Mouse (Mus musculus): ENCODE measurements at regions not wholly inside any gene's neighbourhood (a gene's known extent, or its start where the extent isn't known, plus 50 kb on each side); places are given as distances from the start of the nearest gene placed in this dataset.

DNA sequence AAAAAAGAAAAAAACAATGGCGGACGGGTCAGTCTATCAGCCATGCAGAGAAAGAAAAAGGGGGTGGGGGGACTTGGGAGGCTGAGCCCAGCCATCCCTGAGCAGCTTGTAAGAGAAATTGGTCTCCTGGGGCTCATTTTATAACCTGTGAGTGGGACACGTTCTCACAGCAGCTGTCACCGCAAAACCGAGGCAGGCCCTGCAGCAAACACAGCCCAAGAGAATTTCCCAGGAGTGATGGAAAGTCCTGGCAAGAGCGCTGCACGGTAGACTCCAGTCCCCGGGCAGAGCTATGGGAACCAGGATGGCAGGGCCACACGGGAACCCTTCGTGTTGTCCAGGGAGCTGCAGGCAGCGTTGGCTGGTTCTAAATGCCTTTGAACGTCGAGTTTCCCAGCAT is 159.3 kb downstream of the Suds3 start:
- H3K27me3 ChIP-seq (ENCODE audit: control insufficient read depth, insufficient read depth, low read length), result no peaks in the 10 kb centered on the region
- H3K36me3 ChIP-seq (ENCODE audit: control insufficient read depth, insufficient read depth, low read length), result no peaks in the 10 kb centered on the region
- no peak overlapping the region for H3K27ac ChIP-seq (ENCODE audit: control insufficient read depth, insufficient read depth, low read depth, low read length)
- no peak for TF ChIP-seq CTCF (IDR thresholded peaks at IDR 0.05; ENCODE audit: control insufficient read depth, insufficient read depth, insufficient replicate concordance, low read depth, low read length)
- no peak for TF ChIP-seq POLR2A (IDR thresholded peaks at IDR 0.05; ENCODE audit: control insufficient read depth, low read depth, low read length)
- H3K4me3 ChIP-seq (ENCODE audit: control insufficient read depth, low read depth, low read length), result no peak overlapping the region
- peaks cover 4% of the 10 kb centered on the region for H3K4me1 ChIP-seq (ENCODE audit: control insufficient read depth, insufficient read depth, low read length)

- no peaks in the 10 kb centered on the region for H3K36me3 ChIP-seq (ENCODE audit: control insufficient read depth, insufficient read depth, low read length)
- H3K27me3 ChIP-seq (ENCODE audit: control insufficient read depth, insufficient read depth, low read length), result no peaks in the 10 kb centered on the region
- H3K4me3 ChIP-seq (ENCODE audit: control insufficient read depth, low read depth, low read length), result no peak overlapping the region
- H3K4me1 ChIP-seq (ENCODE audit: control insufficient read depth, insufficient read depth, low read length), result no peaks in the 10 kb centered on the region
- TF ChIP-seq POLR2A (IDR thresholded peaks at IDR 0.05; ENCODE audit: control insufficient read depth, low read depth, low read length) (no peak), CTCF (IDR thresholded peaks at IDR 0.05; ENCODE audit: control insufficient read depth, insufficient read depth, insufficient replicate concordance, low read depth, low read length) (no peak)
- H3K27ac ChIP-seq (ENCODE audit: control insufficient read depth, insufficient read depth, low read depth, low read length), result no peak overlapping the region
Observed at GRCm38 (mm10) chr5:116950280-116950881, 165.5 kb downstream of the Suds3 start.

GRCm38 (mm10) chr5:116934585-116934984 is 181.3 kb downstream of the Suds3 start:
- Histone ChIP-seq H3K4me3 (ENCODE audit: control insufficient read depth, low read depth, low read length) (no peak overlapping the region), H3K4me1 (ENCODE audit: control insufficient read depth, insufficient read depth, low read length) (no peaks in the 10 kb centered on the region), H3K27me3 (ENCODE audit: control insufficient read depth, insufficient read depth, low read length) (no peaks in the 10 kb centered on the region), H3K27ac (ENCODE audit: control insufficient read depth, insufficient read depth, low read depth, low read length) (no peak overlapping the region), H3K36me3 (ENCODE audit: control insufficient read depth, insufficient read depth, low read length) (no peaks in the 10 kb centered on the region)
- TF ChIP-seq POLR2A (IDR thresholded peaks at IDR 0.05; ENCODE audit: control insufficient read depth, low read depth, low read length) (no peak), CTCF (IDR thresholded peaks at IDR 0.05; ENCODE audit: control insufficient read depth, insufficient read depth, insufficient replicate concordance, low read depth, low read length) (no peak)

DNA sequence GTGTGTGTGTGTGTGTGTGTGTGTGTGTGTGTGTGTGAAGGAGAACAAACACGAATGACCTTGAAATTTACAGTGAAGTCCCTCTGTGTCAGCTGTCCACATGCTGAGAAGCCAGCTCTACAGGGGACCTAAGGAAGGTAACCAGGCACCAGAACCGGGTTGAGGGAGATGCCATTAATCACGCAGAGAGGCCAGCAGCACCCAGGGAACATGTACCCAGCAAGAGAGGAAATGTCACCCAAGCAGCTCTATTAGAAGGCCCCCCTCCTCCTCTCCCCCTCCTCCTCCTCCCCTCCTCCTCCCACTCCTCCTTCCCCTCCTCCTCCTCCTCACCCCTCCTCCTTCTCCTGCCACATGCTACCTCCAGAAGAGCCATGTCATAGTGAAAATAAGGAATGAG is 181.8 kb downstream of the Suds3 start:
- Histone ChIP-seq H3K36me3 (ENCODE audit: control insufficient read depth, insufficient read depth, low read length) (no peaks in the 10 kb centered on the region), H3K27ac (ENCODE audit: control insufficient read depth, insufficient read depth, low read depth, low read length) (no peak overlapping the region), H3K4me3 (ENCODE audit: control insufficient read depth, low read depth, low read length) (no peak overlapping the region), H3K4me1 (ENCODE audit: control insufficient read depth, insufficient read depth, low read length) (no peaks in the 10 kb centered on the region), H3K27me3 (ENCODE audit: control insufficient read depth, insufficient read depth, low read length) (no peaks in the 10 kb centered on the region)
- no peak for TF ChIP-seq POLR2A (IDR thresholded peaks at IDR 0.05; ENCODE audit: control insufficient read depth, low read depth, low read length)

GRCm38 (mm10) chr5:116933105-116933504 is 182.8 kb downstream of the Suds3 start:
- Histone ChIP-seq H3K4me3 (ENCODE audit: control insufficient read depth, low read depth, low read length) (no peak overlapping the region), H3K27me3 (ENCODE audit: control insufficient read depth, insufficient read depth, low read length) (no peaks in the 10 kb centered on the region), H3K36me3 (ENCODE audit: control insufficient read depth, insufficient read depth, low read length) (no peaks in the 10 kb centered on the region), H3K4me1 (ENCODE audit: control insufficient read depth, insufficient read depth, low read length) (no peaks in the 10 kb centered on the region), H3K27ac (ENCODE audit: control insufficient read depth, insufficient read depth, low read depth, low read length) (no peak overlapping the region)
- TF ChIP-seq POLR2A (IDR thresholded peaks at IDR 0.05; ENCODE audit: control insufficient read depth, low read depth, low read length), result no peak
- TF ChIP-seq CTCF (IDR thresholded peaks at IDR 0.05; ENCODE audit: control insufficient read depth, insufficient read depth, insufficient replicate concordance, low read depth, low read length), result peak; percentile 21; the same call in 1 of the 2 replicates

GRCm38 (mm10) chr5:116923761-116924160 is 192.2 kb downstream of the Suds3 start:
- Histone ChIP-seq H3K27me3 (ENCODE audit: control insufficient read depth, insufficient read depth, low read length) (no peaks in the 10 kb centered on the region), H3K4me3 (ENCODE audit: control insufficient read depth, low read depth, low read length) (no peak overlapping the region), H3K27ac (ENCODE audit: control insufficient read depth, insufficient read depth, low read depth, low read length) (no peak overlapping the region), H3K4me1 (ENCODE audit: control insufficient read depth, insufficient read depth, low read length) (no peaks in the 10 kb centered on the region), H3K36me3 (ENCODE audit: control insufficient read depth, insufficient read depth, low read length) (no peaks in the 10 kb centered on the region)
- TF ChIP-seq CTCF (IDR thresholded peaks at IDR 0.05; ENCODE audit: control insufficient read depth, insufficient read depth, insufficient replicate concordance, low read depth, low read length), result no peak
- no peak for TF ChIP-seq POLR2A (IDR thresholded peaks at IDR 0.05; ENCODE audit: control insufficient read depth, low read depth, low read length)

DNA sequence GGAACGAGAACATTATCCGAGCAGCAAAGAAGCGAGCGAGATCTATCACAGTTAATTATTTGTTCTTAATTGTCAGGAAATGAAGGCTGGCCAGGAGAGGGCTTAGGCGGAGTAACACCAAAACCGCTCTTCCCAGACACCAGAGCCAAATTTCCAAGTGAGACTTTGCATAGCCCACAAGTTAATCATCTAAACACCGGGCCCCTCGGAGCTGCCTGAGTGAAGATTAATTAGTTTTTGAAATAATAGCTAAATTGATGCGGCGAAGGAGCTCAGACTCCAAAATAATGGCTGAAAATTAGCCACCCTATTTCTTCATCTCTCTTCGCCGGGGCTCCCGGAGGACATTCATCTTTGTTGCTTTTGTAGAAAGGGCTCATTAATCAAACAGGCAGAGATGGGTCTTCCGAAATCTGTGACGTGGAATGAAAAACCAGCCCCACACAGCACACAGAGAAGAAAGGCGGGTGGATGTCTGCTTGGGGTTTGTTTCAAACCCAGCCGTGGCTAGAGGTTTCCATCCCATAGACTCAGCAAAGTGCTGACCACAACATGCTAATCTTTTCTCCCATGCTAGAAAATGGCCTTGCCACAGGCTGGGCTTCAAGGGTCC is 193.7 kb downstream of the Suds3 start:
- no peaks in the 10 kb centered on the region for H3K4me1 ChIP-seq (ENCODE audit: control insufficient read depth, insufficient read depth, low read length)
- H3K27ac ChIP-seq (ENCODE audit: control insufficient read depth, insufficient read depth, low read depth, low read length), result no peak overlapping the region
- TF ChIP-seq CTCF (IDR thresholded peaks at IDR 0.05; ENCODE audit: control insufficient read depth, insufficient read depth, insufficient replicate concordance, low read depth, low read length) (no peak), POLR2A (IDR thresholded peaks at IDR 0.05; ENCODE audit: control insufficient read depth, low read depth, low read length) (no peak)
- H3K27me3 ChIP-seq (ENCODE audit: control insufficient read depth, insufficient read depth, low read length), result no peaks in the 10 kb centered on the region
- no peaks in the 10 kb centered on the region for H3K36me3 ChIP-seq (ENCODE audit: control insufficient read depth, insufficient read depth, low read length)
- H3K4me3 ChIP-seq (ENCODE audit: control insufficient read depth, low read depth, low read length), result no peak overlapping the region

All from testis, adult 2 months (tissue).